Comparison of ENCODE assay signal across 8 mouse cellular contexts in the genomic region with DNA sequence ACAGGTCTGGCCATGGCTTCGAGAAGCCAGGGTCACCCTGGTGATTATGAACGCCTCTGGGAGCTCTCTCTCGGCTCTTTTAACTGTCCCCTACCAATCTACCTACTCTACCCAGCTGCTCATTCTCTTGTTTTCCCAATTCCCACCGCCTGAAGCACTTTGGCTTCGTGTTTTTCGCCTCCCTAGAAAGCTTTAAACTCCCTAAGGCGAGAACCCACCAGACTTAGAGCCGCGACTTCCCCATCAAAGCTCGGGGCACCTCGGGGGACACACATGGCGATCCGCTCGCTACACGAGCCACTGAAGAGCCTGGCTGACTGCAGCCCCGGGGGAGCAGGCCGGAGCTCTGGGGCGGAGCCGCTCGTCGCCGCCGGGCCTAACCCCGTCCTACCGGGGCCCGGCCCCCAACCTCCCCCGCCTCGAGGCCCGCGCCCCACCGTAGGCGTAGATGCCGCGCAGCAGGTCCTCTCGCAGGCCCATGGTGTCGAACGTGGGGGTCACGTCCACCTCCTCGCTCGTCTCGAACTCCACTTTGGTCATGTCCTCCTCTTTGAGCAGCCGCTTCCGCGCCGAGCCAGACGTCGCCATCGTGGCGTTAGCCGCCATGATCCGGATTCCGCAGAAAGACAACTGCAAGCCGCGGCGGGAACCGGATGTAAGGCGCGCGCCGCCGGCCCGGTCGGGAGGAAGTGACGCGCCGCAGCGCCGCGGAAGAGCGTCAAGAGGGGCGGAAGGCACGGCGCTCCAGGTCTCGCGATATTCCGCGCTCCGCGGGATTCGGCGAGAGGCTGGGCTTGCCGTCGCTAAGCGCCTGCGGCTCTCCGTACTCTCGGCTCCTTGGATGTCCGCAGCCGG. TPM values are rescaled to one million over a fixed set of nuclear protein-coding genes. Genes with fewer than 3 reads are reported as not detected.
A peak's percentile ranks its signal among the peaks of the same experiment; 100 is the strongest.
DNase-seq lines count a peak whose midpoint lies in the region; ATAC-seq lines count a peak whose summit lies in the region.

A gene (minus strand): TSS at position 699 of the 855 bp plus-strand sequence.

- H3K9ac ChIP-seq in hindbrain, embryonic 15.5 days, result peak within 1 kb of the TSS; percentile 98

- no peaks in the 10 kb centered on the region for H3K27me3 ChIP-seq in hindbrain, embryonic 15.5 days

- DNase-seq in T-cell, adult 2 months (ENCODE audit: low spot score), result peak; percentile 95
- DNase-seq in cerebellum, postnatal 36 days, result peak; percentile 95 to 98
- peak; percentile 92 to 94 for DNase-seq in frontal cortex, postnatal 36 days (ENCODE audit: low spot score in 2 of 2)
- DNase-seq in left cerebral cortex, adult 11 months (ENCODE audit: low spot score), result peak; percentile 82
- DNase-seq in lung, postnatal 4 days, result peak; percentile 98
- peak; percentile 98 for DNase-seq in retina, postnatal 7 days (ENCODE audit: low read depth, low spot score)
- peak; percentile 98 for DNase-seq in urinary bladder, adult 2 months (ENCODE audit: low spot score)

- H3K27ac ChIP-seq in hindbrain, embryonic 15.5 days (replicated peaks), result peak within 1 kb of the TSS; percentile 99

- under 1% methylated on average over 89 of the region's 89 CpGs for WGBS in hindbrain, embryonic 15.5 days

- peak; percentile 97 for ATAC-seq in hindbrain, embryonic 15.5 days (ENCODE audit: low FRiP score, low read depth)

- H3K4me2 ChIP-seq in hindbrain, embryonic 15.5 days, result peak within 1 kb of the TSS; percentile 95

- H3K4me1 ChIP-seq in hindbrain, embryonic 15.5 days (replicated peaks), result peaks cover 27% of the 10 kb centered on the region

- no peaks in the 10 kb centered on the region for H3K9me3 ChIP-seq in hindbrain, embryonic 15.5 days

- H3K36me3 ChIP-seq in hindbrain, embryonic 15.5 days, result peaks cover 33% of the 10 kb centered on the region

- peak within 1 kb of the TSS; percentile 92 for H3K4me3 ChIP-seq in hindbrain, embryonic 15.5 days

RNA-seq across cellular contexts. Expression of the gene that starts here (rescaled TPM):
- 242 and 250 TPM in 2 replicates for polyA plus RNA-seq in hindbrain, embryonic 15.5 days (2015; fragmentation: Nextera tagmentation; extraction: Ambion mirVana)
- 106 and 121 TPM in 2 replicates for polyA plus RNA-seq in urinary bladder, adult 2 months (2012; rRNA removed)

Comparison
In these comparisons a context has a peak if more than half of its experiments do, and no peak if none do; other contexts are left out.
1. Peak in every context shown above with its lines: DNase-seq, ATAC-seq, H3K4me3 ChIP-seq and H3K27ac ChIP-seq.